ENCODE assay signal across 9 mouse cellular contexts in genomic region chr4:120974711-120975427, GRCm38 (mm10). TPM values are rescaled to one million over a fixed set of nuclear protein-coding genes. Genes with fewer than 3 reads are reported as not detected.
DNase-seq lines count a peak whose midpoint lies in the region; ATAC-seq and TF ChIP-seq lines count a peak whose summit lies in the region.
"Had no signal": no experiment of that assay in that cellular context is flagged by ENCODE, and none has a peak within 500 bp of the region (broad histone marks: within the 10 kb centered on the region; RNA-seq: fewer than 3 reads in every experiment).

No protein-coding gene starts in this region.

- no peaks in the 10 kb centered on the region for H3K4me1 ChIP-seq in intestine, postnatal 0 days (replicated peaks; ENCODE audit: control insufficient read depth, insufficient read depth, low read length)
- H3K4me1 ChIP-seq in intestine, embryonic 16.5 days (ENCODE audit: control insufficient read depth, insufficient read depth, low read length) = no peaks in the 10 kb centered on the region
- no peaks in the 10 kb centered on the region for H3K4me1 ChIP-seq in hindbrain, embryonic 12.5 days
- H3K4me1 ChIP-seq: heart, embryonic 13.5 days had no signal

- no peak overlapping the region for H3K4me2 ChIP-seq in intestine, postnatal 0 days (replicated peaks; ENCODE audit: low read depth)
- no peak overlapping the region for H3K4me2 ChIP-seq in intestine, embryonic 16.5 days (ENCODE audit: low read depth, low read length)
- H3K4me2 ChIP-seq in hindbrain, embryonic 12.5 days (replicated peaks) = no peak overlapping the region
- H3K4me2 ChIP-seq: heart, embryonic 13.5 days had no signal

- H3K9ac ChIP-seq in intestine, postnatal 0 days (ENCODE audit: low read depth, low read length) = no peak overlapping the region
- H3K9ac ChIP-seq in intestine, embryonic 16.5 days (ENCODE audit: low read depth, low read length) = no peak overlapping the region
- H3K9ac ChIP-seq in hindbrain, embryonic 12.5 days = no peak overlapping the region
- H3K9ac ChIP-seq: heart, embryonic 13.5 days had no signal

- no peak for TF ChIP-seq CTCF in intestine, postnatal 0 days (IDR thresholded peaks at IDR 0.05; ENCODE audit: low read depth)

- no peaks in the 10 kb centered on the region for H3K9me3 ChIP-seq in intestine, postnatal 0 days (ENCODE audit: control insufficient read depth)
- no peaks in the 10 kb centered on the region for H3K9me3 ChIP-seq in intestine, embryonic 16.5 days (ENCODE audit: control insufficient read depth, low read length)
- no peaks in the 10 kb centered on the region for H3K9me3 ChIP-seq in hindbrain, embryonic 12.5 days (replicated peaks)
- H3K9me3 ChIP-seq: heart, embryonic 13.5 days had no signal

- peak; percentile 69 for DNase-seq in NIH3T3 (ENCODE audit: low read depth)
- peak; percentile 82 for DNase-seq in induced T-regulatory cell, adult 2 months (ENCODE audit: low read depth)
- peak; percentile 70 to 85 for DNase-seq in natural killer cell, adult 2 months (ENCODE audit: low spot score in 2 of 2)
- no peak for DNase-seq in layer of hippocampus, postnatal 10 days (ENCODE audit: low spot score in 2 of 2)
- DNase-seq in urinary bladder, postnatal 25 days (ENCODE audit: low spot score) = no peak

- H3K27ac ChIP-seq in intestine, postnatal 0 days (ENCODE audit: low read depth, low read length) = peak overlapping the region; percentile 46
- no peak overlapping the region for H3K27ac ChIP-seq in intestine, embryonic 16.5 days (ENCODE audit: low read length)
- no peak overlapping the region for H3K27ac ChIP-seq in hindbrain, embryonic 12.5 days
- H3K27ac ChIP-seq: heart, embryonic 13.5 days had no signal

- H3K27me3 ChIP-seq in intestine, postnatal 0 days (replicated peaks; ENCODE audit: control insufficient read depth, insufficient read depth, low read length) = no peaks in the 10 kb centered on the region
- H3K27me3 ChIP-seq in intestine, embryonic 16.5 days (replicated peaks; ENCODE audit: control insufficient read depth, insufficient read depth, low read length) = no peaks in the 10 kb centered on the region
- H3K27me3 ChIP-seq in hindbrain, embryonic 12.5 days = no peaks in the 10 kb centered on the region
- H3K27me3 ChIP-seq: heart, embryonic 13.5 days had no signal

- WGBS in intestine, postnatal 0 days = 81% methylated on average over 11 of the region's 11 CpGs
- WGBS in intestine, embryonic 16.5 days = 85% methylated on average over 11 of the region's 11 CpGs
- WGBS in hindbrain, embryonic 12.5 days = 84% methylated on average over 11 of the region's 11 CpGs

- H3K4me3 ChIP-seq in intestine, postnatal 0 days (ENCODE audit: low read depth, low read length) = no peak overlapping the region
- H3K4me3 ChIP-seq in intestine, embryonic 16.5 days (ENCODE audit: low read length) = no peak overlapping the region
- no peak overlapping the region for H3K4me3 ChIP-seq in hindbrain, embryonic 12.5 days
- H3K4me3 ChIP-seq: heart, embryonic 13.5 days had no signal

- peak; percentile 13; the same call in 1 of the 2 replicates for ATAC-seq in intestine, postnatal 0 days
- ATAC-seq in intestine, embryonic 16.5 days = no peak
- ATAC-seq in hindbrain, embryonic 12.5 days (ENCODE audit: low FRiP score) = no peak

- peaks cover 36% of the 10 kb centered on the region for H3K36me3 ChIP-seq in intestine, postnatal 0 days (ENCODE audit: control insufficient read depth, insufficient read depth)
- 0 out of 2 replicates have a peak, but pooled peaks cover 6% of the 10 kb centered on the region for H3K36me3 ChIP-seq in intestine, embryonic 16.5 days (ENCODE audit: control insufficient read depth, insufficient read depth, low read length)
- peaks cover 41% of the 10 kb centered on the region for H3K36me3 ChIP-seq in hindbrain, embryonic 12.5 days

RNA-seq across cellular contexts. Expression of gene Zfp69, which starts 23.4 kb away (rescaled TPM):
- 2.2 and 2.6 TPM in 2 replicates for polyA plus RNA-seq in intestine, postnatal 0 days (2015; fragmentation: Nextera tagmentation; extraction: Ambion mirVana)
- 3.9 and 4.8 TPM in 2 replicates for polyA plus RNA-seq in intestine, embryonic 16.5 days (2015; fragmentation: Nextera tagmentation; extraction: Ambion mirVana)
- polyA plus RNA-seq in hindbrain, embryonic 12.5 days (2016; fragmentation: Nextera tagmentation; extraction: Ambion mirVana) = 10.1 and 10.6 TPM in 2 replicates
- total RNA-seq in layer of hippocampus, postnatal 10 days (2021) = 1 to 10 TPM; 3.0 to 3.3 TPM

RNA-seq across cellular contexts. Expression of gene Smap2, which starts 42.2 kb away (rescaled TPM):
- polyA plus RNA-seq in intestine, postnatal 0 days (2015; fragmentation: Nextera tagmentation; extraction: Ambion mirVana) = 23.2 and 26.0 TPM in 2 replicates
- 12.2 and 14.2 TPM in 2 replicates for polyA plus RNA-seq in intestine, embryonic 16.5 days (2015; fragmentation: Nextera tagmentation; extraction: Ambion mirVana)
- 36.2 and 41.7 TPM in 2 replicates for polyA plus RNA-seq in hindbrain, embryonic 12.5 days (2016; fragmentation: Nextera tagmentation; extraction: Ambion mirVana)
- total RNA-seq in layer of hippocampus, postnatal 10 days (2021) = 100 to 1,000 TPM; 123 to 131 TPM

RNA-seq across cellular contexts. Expression of gene Exo5, which starts 50.1 kb away (rescaled TPM):
- 12.3 and 12.6 TPM in 2 replicates for polyA plus RNA-seq in intestine, postnatal 0 days (2015; fragmentation: Nextera tagmentation; extraction: Ambion mirVana)
- polyA plus RNA-seq in intestine, embryonic 16.5 days (2015; fragmentation: Nextera tagmentation; extraction: Ambion mirVana) = 23.9 and 26.9 TPM in 2 replicates
- polyA plus RNA-seq in hindbrain, embryonic 12.5 days (2016; fragmentation: Nextera tagmentation; extraction: Ambion mirVana) = 34.1 and 38.0 TPM in 2 replicates
- total RNA-seq in layer of hippocampus, postnatal 10 days (2021) = 10 to 100 TPM; 12.8 to 13.0 TPM

Comparison
In these comparisons a context has a peak if more than half of its experiments do, and no peak if none do; other contexts are left out.
1. DNase-seq: peak in NIH3T3 (single experiment), induced T-regulatory cell, adult 2 months (single experiment) and natural killer cell, adult 2 months (2 of 2); none in layer of hippocampus, postnatal 10 days (0 of 2) and urinary bladder, postnatal 25 days (single experiment).